Mouse (Mus musculus) kidney, postnatal 36 days (tissue): ENCODE data around the gene Vps37d.

ENCODE experiments used
- DNase-seq, 2 experiments: peaks; one replicate each; pipeline ENCODE4 v3.0.0; 2021 to 2022; ENCODE audit warnings: mixed read lengths in 2 of 2

Vps37d gene

DNA sequence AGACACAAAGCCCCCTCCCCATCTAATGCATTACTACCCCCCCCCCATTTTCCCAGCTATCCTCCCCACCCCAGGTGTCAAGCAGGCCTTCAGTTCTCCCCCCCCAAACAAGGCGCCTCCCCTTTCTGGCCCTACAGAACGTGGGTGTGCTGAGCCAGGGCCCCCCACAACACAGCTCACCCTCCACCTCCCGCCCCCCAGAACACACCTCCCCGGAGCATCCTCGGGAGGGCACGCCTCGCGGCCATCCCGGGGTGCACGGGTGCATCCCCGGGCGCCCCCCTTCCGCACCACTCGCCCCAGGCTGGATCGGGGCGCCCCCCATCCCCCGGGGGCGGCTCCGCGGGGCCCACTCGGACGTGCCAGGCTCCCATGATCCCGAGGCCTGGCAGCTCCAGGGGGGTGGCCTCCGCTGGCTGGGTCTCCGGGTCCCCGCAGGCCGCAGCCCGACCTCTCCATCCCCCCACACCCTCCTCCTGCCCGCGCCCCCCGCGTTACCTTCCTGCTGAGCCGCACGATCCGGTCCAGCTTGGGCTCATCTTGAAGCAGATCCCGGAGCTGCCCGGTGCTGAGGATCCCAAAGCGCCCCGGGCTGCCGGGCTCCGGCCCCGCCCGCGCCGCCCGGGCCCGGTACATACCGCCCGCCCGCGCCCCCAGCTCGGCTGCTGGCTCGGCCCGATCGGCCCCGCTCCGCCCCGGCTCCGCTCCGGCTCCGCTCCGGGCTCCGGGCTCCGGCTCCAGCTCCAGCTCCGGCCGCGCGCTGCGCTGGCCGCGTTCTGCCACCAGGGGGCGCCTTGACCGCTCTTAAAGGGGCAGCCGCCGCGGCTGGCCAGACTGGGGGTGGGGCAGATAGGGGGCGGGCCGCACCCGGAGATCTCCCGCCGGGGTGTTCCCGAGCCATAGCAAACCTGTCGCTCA lies at the start of gene Vps37d:
Gene Vps37d (minus strand): TSS at position 703 of the 918 bp plus-strand sequence.
- peak; percentile 91 to 97 for DNase-seq

DNA sequence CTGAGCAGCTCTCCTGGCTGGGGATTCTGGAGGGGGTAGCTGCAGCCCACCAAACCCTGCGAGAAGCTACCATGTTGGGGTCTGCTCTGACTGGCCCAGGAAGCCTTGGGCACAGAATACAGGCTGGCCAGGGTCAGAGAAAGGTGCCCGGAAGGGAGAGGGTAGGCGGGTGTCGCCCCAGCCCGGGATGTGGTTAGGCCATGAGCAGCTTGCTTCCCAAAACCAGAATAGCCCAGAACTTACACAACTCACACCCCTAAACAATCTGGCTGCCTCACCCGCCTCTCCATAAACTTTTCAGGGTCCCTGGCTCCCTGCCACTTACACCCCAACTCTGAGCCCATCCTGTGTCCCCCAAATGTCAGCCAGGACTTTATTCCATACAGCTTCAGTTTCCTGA lies 49.6 kb upstream of the Vps37d start:
- DNase-seq = no peak

DNA sequence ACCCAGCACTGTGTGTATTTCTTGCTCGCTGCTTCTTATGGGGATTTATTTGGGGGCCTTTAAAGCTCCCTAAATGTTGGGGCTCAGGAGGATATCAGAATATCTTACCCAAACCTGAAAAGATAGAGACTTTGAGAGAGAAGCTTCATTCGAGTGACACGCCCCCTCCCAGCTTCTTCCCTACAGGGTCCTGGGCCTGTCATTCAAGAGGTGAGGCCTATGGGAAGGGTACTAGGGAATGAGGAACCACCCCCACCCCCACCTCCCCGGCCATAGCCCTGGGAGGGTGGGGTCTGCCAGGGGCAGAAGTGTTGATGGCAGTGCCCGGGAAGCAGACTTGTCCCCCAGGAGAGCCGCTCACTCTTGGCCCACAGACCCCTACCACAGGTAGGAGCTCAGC lies 48.1 kb upstream of the Vps37d start:
- no peak for DNase-seq

DNA sequence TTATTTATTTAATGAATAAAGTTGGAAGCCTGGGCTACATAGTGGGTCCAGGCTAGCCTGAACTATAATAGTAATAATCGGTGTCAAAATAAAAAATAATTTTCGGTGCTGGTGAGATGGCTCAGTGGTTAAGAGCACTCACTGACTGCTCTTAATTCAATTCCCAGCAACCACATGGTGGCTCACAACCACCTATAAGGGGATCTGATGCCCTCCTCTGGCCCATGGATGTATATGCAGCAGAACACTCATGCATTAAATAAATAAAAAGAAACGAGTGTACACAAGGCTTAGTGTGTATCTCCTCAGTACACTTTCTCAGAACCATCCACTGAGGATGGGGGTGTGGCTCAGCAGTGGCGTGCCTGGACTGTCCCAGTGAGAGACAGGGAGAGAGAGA lies 42.7 kb upstream of the Vps37d start:
- DNase-seq = no peak

DNA sequence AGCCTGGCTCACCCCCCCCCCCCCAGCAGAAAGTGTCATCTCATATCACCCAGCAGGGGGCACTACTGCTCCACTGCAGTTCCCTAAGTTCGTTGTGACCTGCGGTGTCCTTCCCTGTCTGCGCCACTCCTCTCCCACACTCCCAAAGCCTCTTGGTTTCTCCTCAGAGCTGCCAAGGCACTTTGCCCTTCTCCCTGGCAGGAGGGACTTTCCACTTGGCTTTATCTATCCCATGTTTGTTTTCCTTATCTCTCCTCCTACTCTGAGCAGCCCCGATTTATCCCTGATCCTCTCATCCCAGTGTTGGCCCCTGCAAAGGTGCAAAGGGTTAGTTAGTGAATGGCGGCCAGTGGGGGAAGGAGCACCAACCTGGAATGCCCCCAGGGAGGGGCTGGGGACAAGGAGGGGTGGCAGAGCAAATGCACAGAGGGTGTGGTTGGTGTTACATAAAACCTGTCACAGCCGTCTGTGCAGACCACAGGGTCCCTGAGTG lies 40.6 kb upstream of the Vps37d start:
- DNase-seq = peak; percentile 69 to 79

DNA sequence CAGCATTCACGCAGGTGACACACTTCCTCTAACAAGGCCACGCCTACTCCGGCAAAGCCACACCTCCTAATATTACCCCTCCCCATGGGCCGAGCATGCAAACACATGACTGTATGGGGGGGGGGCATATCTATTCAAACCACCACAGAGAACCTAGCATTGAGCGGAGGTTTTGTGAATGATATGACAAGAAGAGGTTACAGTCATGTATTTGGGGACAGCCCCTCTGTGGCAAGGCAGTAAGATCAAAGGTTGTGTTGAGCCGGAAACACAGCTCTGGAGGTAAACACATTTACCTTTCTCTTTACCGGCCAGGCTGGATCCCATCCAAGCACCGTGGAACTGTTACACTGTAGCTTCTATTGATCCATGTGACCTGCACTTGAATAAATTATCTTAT lies 37.2 kb upstream of the Vps37d start:
- DNase-seq = peak in 1 of 2 experiments; percentile 19

DNA sequence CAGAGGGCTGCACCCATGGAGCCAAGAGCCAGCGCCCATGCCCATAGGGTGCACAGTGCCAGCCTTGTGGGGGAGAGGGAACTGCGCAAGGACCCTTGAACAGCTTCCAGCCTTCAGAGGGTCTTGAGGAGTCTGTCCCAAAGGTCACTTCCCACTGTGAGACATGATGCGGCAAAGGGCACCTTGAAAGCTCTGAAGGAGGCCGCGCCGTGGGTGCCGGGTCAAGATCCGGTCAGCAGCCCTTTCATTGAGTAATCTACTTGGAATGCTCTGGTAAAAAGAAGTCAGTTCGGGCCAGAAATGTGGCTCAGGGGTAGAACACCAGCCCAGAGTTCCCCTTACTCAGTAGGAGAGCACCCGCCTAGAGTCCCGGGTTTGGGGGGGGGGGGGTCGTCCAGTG lies 35.7 kb upstream of the Vps37d start:
- peak; percentile 67 to 72 for DNase-seq

DNA sequence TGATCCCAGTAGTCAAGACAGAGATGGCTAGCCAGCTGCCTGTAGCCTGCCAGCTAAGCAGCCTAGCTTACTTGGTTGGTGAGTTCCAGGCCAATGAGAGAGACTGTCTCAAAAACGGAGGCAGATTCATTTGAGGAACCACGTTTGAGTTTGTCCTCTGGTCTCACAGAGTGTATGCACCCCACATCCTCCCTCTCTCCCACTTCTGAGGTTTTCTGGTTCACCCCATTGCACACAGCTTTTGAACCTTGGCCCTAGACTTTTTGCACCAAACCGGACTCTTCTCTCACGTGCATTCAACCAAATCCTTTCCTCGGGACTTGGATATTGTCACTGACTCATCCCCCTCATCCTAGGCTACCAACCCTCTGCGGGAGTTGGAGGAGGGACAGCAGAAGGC lies 31.9 kb upstream of the Vps37d start:
- DNase-seq = peak; percentile 61 to 73

DNA sequence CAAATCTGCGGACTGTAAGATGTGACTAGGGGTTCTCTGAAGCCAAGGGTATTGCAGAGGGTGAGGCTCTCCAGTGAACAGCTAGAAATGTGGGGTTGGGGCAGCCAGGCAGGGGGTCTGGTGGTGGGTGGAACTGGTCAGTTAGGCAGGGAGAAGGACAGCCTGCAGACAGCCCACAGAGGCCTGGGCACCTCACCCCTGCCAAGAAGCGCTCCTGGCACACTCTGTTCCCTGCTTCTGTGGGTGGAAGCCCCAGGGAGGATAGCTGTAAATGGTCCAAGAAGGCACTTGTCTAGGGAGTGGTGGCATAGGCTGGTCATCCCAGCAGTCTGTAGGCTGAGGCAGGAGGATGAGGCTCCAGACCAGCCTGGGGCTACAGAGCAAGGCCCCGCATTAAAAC lies 31.4 kb upstream of the Vps37d start:
- DNase-seq = peak; percentile 61 to 63

DNA sequence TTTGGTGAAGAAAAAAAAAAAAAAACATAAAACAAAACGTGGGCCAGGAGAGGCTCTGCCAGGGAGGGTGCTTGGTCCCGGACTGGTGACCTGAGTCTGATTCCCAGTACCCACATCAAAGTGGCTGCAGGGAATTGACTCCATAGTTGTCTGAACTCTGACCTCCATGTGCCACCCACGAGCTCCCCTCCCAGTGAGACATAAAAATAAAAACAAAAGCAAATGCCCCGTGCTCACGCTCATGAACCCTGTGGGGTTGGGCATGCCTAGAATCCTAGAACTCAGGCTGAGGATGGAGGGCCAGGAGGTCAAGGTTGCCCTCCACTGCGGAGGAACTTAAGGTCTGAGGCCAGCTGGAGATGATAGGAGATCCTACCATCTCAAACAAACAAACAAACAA lies 31.0 kb upstream of the Vps37d start:
- DNase-seq = peak; percentile 56 to 67

DNA sequence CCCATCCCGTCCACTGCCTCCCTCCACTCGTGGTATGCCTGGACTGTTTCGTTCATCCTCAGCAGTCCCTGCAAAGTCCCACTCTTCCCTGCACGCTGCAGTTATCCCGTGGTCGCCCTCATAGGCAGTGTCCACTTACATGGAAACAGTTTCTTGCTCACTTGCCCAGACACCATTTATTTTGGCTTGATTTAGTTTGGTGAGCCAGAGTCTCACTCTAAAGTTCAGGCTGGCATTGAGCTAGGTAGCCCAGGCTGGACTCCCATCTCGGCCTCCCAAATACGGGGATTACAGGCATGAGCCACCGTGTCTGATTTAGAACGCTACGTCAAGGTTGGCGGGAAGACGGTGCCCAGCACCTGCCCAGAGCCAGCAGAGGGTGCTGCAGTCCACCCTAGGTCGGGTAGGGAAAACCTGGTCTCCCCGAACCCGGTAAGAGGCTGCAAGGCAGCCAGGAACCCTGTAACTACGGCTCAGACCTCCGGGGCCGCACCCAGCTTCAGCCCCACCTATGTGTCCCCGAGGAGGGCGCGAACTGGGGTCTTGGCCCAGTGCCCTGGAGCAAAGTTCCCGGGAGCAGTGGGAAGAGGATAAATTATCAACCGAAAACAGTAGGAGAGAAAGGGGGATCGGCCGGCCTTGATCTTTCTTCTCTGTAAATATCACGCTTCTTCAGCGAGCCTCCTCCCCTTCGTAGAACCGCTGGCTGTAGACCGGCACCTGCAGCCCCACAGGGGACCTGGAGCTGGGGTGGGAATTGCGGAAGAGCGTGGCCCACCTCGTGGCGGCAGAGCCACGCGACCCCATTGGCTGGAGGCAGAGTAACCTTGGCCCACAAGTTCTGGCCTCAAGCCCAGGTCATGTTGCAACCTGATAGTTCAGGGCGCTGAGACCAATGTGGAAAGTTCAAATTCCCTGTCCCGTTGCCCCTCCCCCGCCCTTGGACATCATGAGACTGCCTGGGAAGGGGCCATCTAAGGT lies 29.7 kb upstream of the Vps37d start:
- peak; percentile 96 for DNase-seq

DNA sequence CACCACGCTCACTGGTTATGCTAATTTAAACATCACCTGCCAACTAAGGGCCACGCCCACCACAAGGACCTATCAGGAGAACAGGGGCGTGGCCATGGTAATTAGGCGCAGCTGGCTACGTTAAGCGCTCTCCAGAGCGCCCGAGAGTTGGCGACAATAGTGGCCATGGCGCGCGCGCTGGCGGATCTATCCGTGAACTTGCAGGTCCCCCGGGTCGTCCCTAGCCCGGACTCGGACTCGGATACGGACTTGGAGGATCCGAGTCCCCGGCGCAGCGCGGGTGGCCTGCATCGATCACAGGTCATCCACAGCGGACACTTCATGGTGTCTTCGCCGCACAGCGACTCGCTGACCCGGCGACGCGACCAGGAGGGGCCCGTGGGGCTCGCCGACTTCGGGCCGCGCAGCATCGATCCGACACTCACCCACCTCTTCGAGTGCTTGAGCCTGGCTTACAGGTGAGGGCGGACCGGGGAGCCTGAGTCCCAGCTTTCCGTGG lies 28.7 kb upstream of the Vps37d start:
- DNase-seq = peak; percentile 95 to 96

DNA sequence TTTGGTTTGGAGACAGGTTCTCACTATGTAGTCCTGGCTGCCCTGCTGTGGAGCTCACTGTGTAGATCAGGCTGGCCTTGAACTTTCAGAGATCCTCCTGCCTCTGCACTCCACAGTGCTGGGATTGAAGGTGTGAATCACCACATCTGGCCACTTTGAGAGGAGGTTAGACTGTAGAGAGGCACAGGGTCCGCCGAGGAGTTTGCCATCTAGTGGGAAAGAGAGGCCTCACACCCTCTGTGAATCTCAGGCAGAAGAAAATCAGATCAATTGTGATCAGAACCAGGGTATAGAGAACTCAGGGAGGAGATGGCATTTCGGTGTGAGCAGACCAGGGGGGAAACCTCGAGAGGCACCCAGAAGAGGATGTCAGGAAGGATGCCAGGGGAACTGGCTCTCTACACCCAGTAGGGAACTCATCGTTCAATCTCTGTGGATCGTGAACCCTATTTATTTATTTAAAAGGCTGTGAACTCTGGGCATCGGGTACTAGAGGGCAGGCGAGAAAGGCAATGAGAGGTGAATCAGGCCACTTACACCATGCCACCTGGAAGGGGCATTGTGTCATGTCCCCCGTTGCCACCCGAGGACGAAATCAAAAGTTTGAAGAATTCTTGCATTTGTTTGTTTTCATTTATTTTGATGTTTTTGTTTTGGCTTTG lies 26.1 kb upstream of the Vps37d start:
- peak in 1 of 2 experiments; percentile 65 for DNase-seq

DNA sequence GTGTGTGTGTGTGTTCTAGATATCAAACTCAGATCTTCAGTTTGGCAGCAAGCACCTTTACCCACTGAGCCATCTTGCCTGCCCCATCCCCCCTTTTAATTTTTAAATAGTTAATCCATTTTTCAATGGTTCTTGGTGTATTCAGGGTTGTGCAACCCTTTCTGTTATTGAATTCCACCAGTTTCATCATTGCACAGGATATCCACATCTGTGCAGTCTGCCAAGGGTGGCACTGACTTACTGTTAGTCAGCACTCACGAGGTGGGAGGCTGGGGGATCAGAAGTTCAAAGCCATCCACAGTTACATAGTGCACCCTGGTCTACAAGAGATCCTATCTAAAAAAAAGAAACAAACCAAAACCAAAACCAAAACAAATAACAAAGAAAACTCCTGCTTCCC lies 22.9 kb upstream of the Vps37d start:
- DNase-seq = no peak

DNA sequence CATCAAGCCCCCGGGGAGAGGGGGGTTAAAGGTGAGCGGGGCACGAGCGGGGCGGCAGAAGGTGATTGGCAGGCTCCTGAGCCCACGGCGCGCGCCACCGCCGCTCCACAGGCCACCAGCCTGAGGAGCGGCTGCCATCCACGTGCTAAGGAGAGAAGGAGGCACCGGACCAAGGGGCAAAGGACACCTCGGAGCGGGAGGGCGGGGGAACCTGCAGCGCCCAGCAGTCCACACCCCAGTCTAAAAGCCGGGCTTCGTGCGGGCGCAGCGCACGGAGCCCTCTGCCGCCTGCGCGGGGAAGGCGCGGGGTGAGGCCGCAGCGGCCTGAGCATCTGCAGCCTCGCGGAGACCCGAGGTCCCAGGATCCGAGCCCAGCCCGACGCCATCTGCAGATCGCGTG lies 11.6 kb upstream of the Vps37d start, which contains the start of gene Mlxipl:
Gene Mlxipl (plus strand): TSS at position 238 of the 400 bp plus-strand sequence.
- DNase-seq = peak; percentile 87

DNA sequence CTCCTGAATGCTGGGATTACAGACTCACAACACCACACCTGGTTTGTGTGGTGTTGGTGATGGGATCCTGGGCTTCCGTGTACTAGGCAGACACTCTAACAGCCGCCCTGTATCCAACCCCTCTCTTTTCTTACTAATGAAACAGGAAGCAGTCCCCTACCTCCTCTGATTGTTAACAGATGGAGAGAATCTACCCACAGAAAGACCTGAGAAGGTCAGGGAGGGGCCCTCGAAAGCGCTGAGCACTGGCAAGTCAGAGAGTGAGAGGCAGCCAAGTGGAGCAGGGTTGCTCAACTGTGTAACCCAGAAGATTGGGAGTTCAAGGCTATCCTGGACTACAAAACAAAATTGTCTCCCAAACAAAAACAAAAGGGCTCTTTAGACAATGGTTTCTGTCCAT lies 8.8 kb upstream of the Vps37d start:
- no peak for DNase-seq

DNA sequence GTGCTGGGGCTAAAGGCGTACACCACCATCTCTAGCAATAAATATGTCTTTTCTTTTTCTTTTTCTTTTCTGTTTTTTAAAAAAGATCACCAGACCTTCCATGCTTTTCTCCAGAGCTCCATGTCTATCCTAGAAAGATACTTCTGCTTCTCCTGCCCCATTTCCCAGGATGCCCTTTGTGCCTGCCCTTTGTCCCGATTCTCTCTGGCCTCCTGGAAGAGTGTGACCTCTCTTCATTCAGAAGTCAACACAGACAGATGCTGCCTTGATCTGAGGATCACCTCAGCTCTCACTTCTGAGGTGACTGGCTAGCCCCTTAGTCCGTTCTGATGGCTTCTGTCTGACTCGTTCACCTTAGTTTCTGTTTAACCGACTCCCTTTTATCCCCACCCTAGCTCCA lies 2.5 kb upstream of the Vps37d start:
- peak; percentile 49 to 50 for DNase-seq

DNA sequence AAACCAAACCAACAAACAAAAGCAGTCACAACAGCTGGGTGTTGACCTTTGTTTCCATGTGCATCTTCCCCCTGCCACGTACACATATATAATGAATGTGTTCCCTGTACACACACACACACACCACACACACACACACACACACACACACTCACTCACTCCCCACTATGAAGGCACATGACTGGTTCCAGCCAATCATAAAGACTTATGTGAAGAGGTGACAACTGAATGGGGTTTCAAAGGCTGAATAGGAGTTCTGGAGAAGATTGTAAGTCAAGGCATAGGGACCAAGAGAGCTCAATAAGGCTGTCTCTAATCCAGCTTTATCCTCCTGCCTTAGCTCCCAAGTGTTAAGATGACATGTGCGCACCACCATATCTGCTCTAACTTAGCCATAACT lies 1.5 kb upstream of the Vps37d start:
- DNase-seq = no peak

DNA sequence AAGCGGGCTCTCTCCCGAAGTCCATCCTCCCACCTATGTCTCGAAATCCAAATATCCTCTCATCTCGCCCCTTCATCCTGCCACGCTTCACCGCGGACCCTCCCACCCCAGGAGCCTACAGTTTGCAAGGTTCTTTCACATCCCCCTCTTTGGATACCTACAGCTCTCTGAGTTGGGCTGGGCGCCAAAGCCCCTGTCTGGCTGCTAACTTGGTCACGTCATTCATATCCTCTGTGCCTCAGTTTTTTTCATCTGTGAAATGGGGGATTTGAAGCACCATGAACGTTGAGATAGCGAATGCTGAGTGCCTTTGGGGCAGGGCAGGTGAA lies 380 bp upstream of the Vps37d start:
- peak in 1 of 2 experiments; percentile 13 for DNase-seq

DNA sequence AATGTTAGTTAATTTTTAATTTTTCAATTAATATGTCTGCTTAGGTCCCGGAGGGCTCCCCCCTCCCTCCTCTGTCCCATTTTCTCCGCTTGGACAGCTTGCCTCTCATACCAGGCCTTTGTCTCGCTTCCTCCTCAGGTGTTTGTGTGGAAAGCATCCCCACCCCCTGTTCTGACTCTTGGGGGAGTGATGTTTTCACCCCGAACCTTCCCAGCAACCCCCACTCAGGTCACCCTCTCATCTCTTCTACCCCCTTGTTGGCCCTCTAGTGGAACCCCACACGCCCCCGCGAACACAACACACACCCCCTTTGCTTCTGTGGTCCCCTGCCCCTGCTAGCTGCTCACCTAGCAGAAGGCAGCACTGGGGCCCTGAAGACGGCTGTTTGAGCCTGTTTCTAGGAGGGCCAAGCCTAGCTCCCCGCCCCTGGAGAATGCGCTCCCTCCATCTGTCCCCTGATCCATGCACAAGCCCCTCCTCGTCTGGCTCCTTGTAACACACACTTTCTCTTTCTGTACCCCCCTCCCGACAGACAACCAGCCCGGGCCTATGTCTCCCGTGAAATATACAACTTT lies 1.0 kb downstream of the Vps37d start:
- DNase-seq = peak; percentile 78 to 80

DNA sequence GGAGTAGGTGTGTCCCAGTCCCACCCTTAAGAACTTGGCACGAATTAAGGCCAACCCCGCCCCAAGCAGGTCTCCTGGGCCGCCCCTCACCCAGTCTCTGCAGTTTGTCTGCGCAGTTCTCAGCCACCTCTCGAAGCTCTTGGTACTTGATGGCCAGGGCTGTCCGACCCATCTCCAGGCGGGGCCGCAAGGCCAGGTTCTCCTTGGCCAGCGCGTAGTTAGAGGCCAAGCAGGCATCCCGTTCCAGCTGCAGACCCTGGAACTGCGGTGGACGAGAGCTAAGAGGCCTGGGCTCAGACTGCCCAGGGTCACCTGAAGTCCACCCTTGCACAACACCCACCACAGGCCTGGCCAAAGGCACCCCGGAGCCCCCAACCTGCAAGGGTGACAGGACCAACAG lies 1.7 kb downstream of the Vps37d start:
- peak; percentile 23 to 48 for DNase-seq

DNA sequence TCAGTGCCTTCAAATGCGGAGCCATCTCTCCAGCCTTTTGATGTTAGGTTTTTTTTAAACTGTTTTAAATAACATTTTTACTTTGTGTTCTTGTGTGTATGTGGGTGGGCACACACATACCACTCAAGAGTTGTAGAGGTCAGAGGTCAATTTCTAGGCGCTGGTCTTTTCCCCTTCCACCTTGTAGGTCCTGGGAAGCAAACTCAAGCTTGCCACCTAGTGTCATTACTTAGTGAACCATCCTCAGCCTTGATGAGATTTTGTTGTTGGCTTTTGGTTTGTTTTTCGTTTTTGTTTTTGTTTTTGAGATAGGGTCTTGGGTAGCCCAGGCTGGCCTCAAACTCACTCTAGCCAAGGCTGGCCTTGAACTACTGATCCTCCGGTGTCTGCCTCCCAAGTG lies 2.4 kb downstream of the Vps37d start:
- peak in 1 of 2 experiments; percentile 14 for DNase-seq
